Mouse (Mus musculus): ENCODE measurements around the gene Sec31a.
A peak's percentile ranks its signal among the peaks of the same experiment; 100 is the strongest.

Gene Sec31a

DNA sequence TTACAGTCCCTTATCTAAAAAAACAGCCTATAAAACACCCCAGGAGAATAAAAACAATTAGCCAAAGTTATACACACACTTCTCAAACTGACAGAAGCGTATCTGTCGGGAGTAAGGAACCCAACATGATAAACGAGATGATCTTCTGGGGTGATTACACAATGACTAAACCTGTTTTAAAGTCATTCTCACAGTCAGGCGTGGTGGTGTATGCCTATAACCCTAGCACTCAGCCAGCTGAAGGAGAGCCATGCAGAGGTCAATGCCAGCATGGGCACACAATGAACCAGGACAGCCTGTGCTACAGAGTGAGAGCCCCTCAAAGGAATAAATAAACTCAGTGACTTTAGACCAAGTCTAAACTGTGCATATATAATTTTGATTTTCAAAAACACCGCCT, 7.5 kb downstream of the Sec31a start:
- DNase-seq (ENCODE audit: low spot score in 2 of 2), result no peak

- no peak for DNase-seq (ENCODE audit: low spot score in 2 of 2)
Measured at GRCm38 (mm10) chr5:100396753-100397152, 19.3 kb downstream of the Sec31a start.

- no peak for DNase-seq (ENCODE audit: low spot score in 2 of 2)
Measured at GRCm38 (mm10) chr5:100393681-100394080, 22.4 kb downstream of the Sec31a start.

- DNase-seq (ENCODE audit: low spot score in 2 of 2), result no peak
Measured at GRCm38 (mm10) chr5:100392436-100392955, 23.5 kb downstream of the Sec31a start.

- no peak for DNase-seq (ENCODE audit: low spot score in 2 of 2)
Measured at GRCm38 (mm10) chr5:100383782-100384510, 32.1 kb downstream of the Sec31a start.

DNA sequence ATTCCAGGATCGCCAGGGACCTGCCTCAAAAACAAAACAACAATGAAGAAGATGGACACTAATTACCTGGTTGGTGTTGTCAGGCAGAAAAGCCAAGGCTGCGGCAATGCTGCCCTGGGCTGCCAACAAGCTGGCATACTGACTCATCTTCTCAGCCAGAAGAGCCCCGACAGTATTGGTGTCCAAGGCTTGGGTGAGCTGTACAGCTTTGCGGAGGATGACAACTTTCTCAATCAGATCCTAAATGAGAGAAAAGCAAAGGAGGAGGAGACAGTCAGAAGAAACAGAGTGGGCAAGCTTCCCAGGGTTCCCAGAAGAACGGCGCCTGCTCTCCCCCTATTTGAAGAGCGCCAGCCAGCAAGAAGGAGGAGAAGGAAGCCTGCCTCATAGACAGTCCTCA, 34.9 kb downstream of the Sec31a start:
- peak; percentile 63 to 64 for DNase-seq (ENCODE audit: low spot score in 2 of 2)

GRCm38 (mm10) chr5:100380277-100380676, 35.8 kb downstream of the Sec31a start:
- no peak for DNase-seq (ENCODE audit: low spot score in 2 of 2)

- no peak for DNase-seq (ENCODE audit: low spot score in 2 of 2)
Measured at GRCm38 (mm10) chr5:100378981-100379380, 37.1 kb downstream of the Sec31a start.

- DNase-seq (ENCODE audit: low spot score in 2 of 2), result no peak
Measured at GRCm38 (mm10) chr5:100378211-100378610, 37.8 kb downstream of the Sec31a start.

GRCm38 (mm10) chr5:100377376-100377775, 38.7 kb downstream of the Sec31a start:
- no peak for DNase-seq (ENCODE audit: low spot score in 2 of 2)

- no peak for DNase-seq (ENCODE audit: low spot score in 2 of 2)
Measured at GRCm38 (mm10) chr5:100374703-100375102, 41.3 kb downstream of the Sec31a start.

DNA sequence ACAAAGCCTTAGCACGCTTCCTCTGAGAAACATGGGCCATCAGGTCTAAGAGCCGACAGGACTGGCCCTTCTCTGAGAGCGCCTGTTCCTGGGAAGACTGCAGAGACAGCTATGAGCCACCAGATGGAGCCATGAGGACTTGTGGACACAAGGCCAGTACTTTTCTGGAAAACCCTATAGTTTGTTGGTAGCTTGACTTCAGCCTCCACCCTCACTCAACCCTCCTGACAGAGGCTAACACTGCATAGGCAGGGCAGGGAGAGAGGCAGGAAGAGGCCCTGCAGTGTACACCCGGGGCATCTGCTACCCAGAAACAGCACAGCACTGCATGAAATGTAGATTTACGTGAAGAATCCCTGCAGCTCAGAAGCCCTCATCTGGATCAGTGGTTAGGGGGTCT, 42.1 kb downstream of the Sec31a start:
- DNase-seq (ENCODE audit: low spot score in 2 of 2), result peak; percentile 24 to 58

GRCm38 (mm10) chr5:100370919-100371318, 45.1 kb downstream of the Sec31a start:
- no peak for DNase-seq (ENCODE audit: low spot score in 2 of 2)

- no peak for DNase-seq (ENCODE audit: low spot score in 2 of 2)
Measured at GRCm38 (mm10) chr5:100369825-100370459, 46.1 kb downstream of the Sec31a start.

GRCm38 (mm10) chr5:100369093-100369492, 46.9 kb downstream of the Sec31a start:
- DNase-seq (ENCODE audit: low spot score in 2 of 2), result no peak

DNA sequence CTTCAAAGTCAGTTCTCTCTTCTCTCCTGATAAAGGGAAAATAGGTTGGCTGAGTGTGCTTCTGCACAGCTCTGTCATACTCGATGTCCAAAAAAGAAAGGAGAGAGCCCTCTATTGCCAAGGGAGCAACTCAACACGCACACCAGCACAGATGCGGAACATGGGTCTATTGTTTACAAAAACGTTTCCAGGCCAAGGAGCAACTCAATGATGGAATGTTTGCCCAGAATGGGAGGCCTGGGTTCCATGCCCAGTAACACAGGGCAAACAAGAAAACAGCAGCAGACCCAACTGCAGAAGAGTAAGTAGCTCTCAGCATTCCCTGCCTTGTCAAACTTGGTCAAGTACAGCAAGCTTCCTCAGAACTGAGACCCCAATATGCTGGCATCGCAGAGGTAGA, 47.5 kb downstream of the Sec31a start:
- DNase-seq (ENCODE audit: low spot score in 2 of 2), result no peak

DNA sequence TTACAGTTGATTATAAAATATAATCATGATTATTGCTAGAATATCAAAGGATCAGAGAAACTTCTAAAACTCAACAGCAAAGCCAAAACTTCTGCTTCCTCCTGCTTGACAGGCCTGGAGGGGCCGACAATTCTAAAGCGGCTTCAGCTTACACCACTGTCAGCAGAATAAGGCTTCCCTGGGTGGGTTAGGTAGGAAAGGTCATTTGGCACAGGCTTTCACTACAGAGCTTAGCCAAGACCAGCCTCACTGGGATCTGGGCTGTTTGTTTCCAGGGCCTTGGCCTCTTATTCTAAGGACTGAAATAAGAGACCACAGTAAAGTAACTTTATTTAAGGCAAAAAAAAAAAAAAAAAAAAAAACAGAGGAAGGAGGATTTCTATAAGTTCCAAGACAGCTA, 49.0 kb downstream of the Sec31a start:
- DNase-seq (ENCODE audit: low spot score in 2 of 2), result no peak

DNA sequence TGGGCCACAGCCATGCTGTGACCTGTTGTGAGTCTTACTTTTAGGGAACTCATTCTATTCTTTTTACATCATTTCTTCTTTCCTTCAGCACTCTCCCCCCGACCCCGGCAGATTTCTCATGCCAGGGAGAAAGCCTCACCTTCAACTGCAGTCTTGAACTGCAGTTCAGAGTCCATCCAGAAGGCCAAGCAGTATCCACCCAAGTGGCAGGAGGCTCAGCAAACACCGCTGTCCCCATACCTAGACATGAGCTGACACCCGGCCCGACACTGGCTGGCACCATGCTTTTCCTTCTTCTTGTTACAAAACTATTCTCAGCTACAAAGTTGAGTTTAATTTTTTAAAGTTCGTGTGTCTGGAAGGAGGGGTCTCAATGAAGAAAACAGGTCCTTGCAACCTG, 55.7 kb downstream of the Sec31a start:
- no peak for DNase-seq (ENCODE audit: low spot score in 2 of 2)

GRCm38 (mm10) chr5:100358334-100358733, 57.7 kb downstream of the Sec31a start:
- no peak for DNase-seq (ENCODE audit: low spot score in 2 of 2)

- no peak for DNase-seq (ENCODE audit: low spot score in 2 of 2)
Measured at GRCm38 (mm10) chr5:100354644-100355043, 61.4 kb downstream of the Sec31a start.

- DNase-seq (ENCODE audit: low spot score in 2 of 2), result no peak
Measured at GRCm38 (mm10) chr5:100352986-100353848, 62.8 kb downstream of the Sec31a start.

DNA sequence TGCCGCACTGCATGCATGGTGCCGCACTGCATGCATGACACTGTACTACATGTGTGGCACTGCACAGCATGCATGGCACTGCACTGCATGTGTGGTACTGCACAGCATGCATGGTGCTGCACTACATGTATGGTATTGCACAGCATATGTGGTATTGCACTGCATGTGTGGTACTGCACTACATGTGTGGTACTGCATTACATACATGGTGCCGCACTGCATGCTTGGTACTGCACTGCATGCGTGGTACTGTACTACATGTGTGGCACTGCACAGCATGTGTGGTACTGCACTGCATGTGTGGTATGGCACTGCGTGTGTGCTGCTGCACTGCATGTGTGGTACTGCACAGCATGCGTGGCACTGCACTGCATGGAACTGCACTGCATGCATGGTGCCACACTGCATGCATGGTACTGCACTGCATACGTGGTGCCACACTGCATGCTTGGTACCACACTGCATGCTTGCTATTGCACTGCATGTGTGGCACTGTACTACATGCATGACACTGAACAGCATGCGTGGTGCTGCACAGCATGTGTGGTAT, 65.1 kb downstream of the Sec31a start:
- no peak for DNase-seq (ENCODE audit: low spot score in 2 of 2)
